ENCODE assay signal across 8 mouse cellular contexts in genomic region chrX:144688142-144688206, GRCm38 (mm10). TPM values are rescaled to one million over a fixed set of nuclear protein-coding genes. Genes with fewer than 3 reads are reported as not detected.
A peak's percentile ranks its signal among the peaks of the same experiment; 100 is the strongest.
DNase-seq lines count a peak whose midpoint lies in the region; ATAC-seq and TF ChIP-seq lines count a peak whose summit lies in the region.

Gene Trpc5, minus strand, starts transcription at chrX:144688180.

- TF ChIP-seq CTCF in embryonic fibroblast, embryonic 13.5 days (IDR thresholded peaks at IDR 0.05; ENCODE audit: borderline replicate concordance, insufficient read depth, low read length) = no peak

- H3K27me3 ChIP-seq in kidney, embryonic 15.5 days = peaks cover 63% of the 10 kb centered on the region
- peaks cover 9% of the 10 kb centered on the region for H3K27me3 ChIP-seq in midbrain, embryonic 15.5 days (replicated peaks)

- WGBS in kidney, embryonic 15.5 days = 20% methylated on average over 1 of the region's 1 CpGs
- 8% methylated on average over 1 of the region's 1 CpGs for WGBS in midbrain, embryonic 15.5 days

- no peak within 1 kb of the TSS for H3K27ac ChIP-seq in kidney, embryonic 15.5 days
- H3K27ac ChIP-seq in embryonic fibroblast, embryonic 13.5 days (ENCODE audit: insufficient read depth, low read length) = no peak within 1 kb of the TSS
- H3K27ac ChIP-seq in midbrain, embryonic 15.5 days = no peak within 1 kb of the TSS

- no peak for DNase-seq in kidney, adult 18-20 months
- no peak for DNase-seq in layer of hippocampus, postnatal 25 days (ENCODE audit: extremely low spot score in 1 of 2, low spot score in 1 of 2)
- DNase-seq in frontal cortex, postnatal 14 days (ENCODE audit: low spot score in 2 of 2) = no peak
- no peak for DNase-seq in urinary bladder, postnatal 25 days (ENCODE audit: low spot score)
- no peak for DNase-seq in Muller cell, postnatal 12 days (ENCODE audit: inconsistent ontology term)

- no peaks in the 10 kb centered on the region for H3K36me3 ChIP-seq in kidney, embryonic 15.5 days
- no peaks in the 10 kb centered on the region for H3K36me3 ChIP-seq in midbrain, embryonic 15.5 days (replicated peaks)

- peak within 1 kb of the TSS; percentile 75 for H3K4me2 ChIP-seq in kidney, embryonic 15.5 days
- peak within 1 kb of the TSS; percentile 64 for H3K4me2 ChIP-seq in midbrain, embryonic 15.5 days

- TF ChIP-seq POLR2A in embryonic fibroblast, embryonic 13.5 days (IDR thresholded peaks at IDR 0.05; ENCODE audit: low read depth, low read length) = no peak

- no peaks in the 10 kb centered on the region for H3K9me3 ChIP-seq in kidney, embryonic 15.5 days (replicated peaks)
- H3K9me3 ChIP-seq in midbrain, embryonic 15.5 days = no peaks in the 10 kb centered on the region

- H3K9ac ChIP-seq in kidney, embryonic 15.5 days = no peak within 1 kb of the TSS
- H3K9ac ChIP-seq in midbrain, embryonic 15.5 days = peak within 1 kb of the TSS; percentile 54

- ATAC-seq in kidney, embryonic 15.5 days (replicated peaks; ENCODE audit: low FRiP score) = no peak
- peak; percentile 22 for ATAC-seq in midbrain, embryonic 15.5 days (replicated peaks)

- no peaks in the 10 kb centered on the region for H3K4me1 ChIP-seq in kidney, embryonic 15.5 days
- 0 out of 2 replicates have a peak, but pooled peaks cover 2% of the 10 kb centered on the region for H3K4me1 ChIP-seq in embryonic fibroblast, embryonic 13.5 days (ENCODE audit: control insufficient read depth, insufficient read depth, low read length)
- H3K4me1 ChIP-seq in midbrain, embryonic 15.5 days = no peaks in the 10 kb centered on the region

- peak within 1 kb of the TSS; percentile 49 for H3K4me3 ChIP-seq in kidney, embryonic 15.5 days (replicated peaks)
- H3K4me3 ChIP-seq in embryonic fibroblast, embryonic 13.5 days (ENCODE audit: insufficient read depth, low read length) = peak within 1 kb of the TSS; percentile 41; the same call in 1 of the 2 replicates
- peak within 1 kb of the TSS; percentile 51 for H3K4me3 ChIP-seq in midbrain, embryonic 15.5 days

RNA-seq across cellular contexts. Expression of gene Trpc5, which starts in this region (rescaled TPM):
- 0.08 and 0.13 TPM in 2 replicates for polyA plus RNA-seq in kidney, embryonic 15.5 days (2015; fragmentation: Nextera tagmentation; extraction: Ambion mirVana)
- not detected in 2 replicates for polyA plus RNA-seq in embryonic fibroblast, embryonic 13.5 days (2011; ENCODE audit: insufficient read length, low read depth, missing spikeins)
- total RNA-seq in layer of hippocampus, postnatal 25 days (2021) = 10 to 100 TPM; 34.9 to 36.8 TPM
- polyA plus RNA-seq in midbrain, embryonic 15.5 days (2015; fragmentation: Nextera tagmentation; extraction: Ambion mirVana) = 2.1 and 3.1 TPM in 2 replicates
